Mouse (Mus musculus): ENCODE data around the gene Fbp1. TPM values are rescaled to one million over a fixed set of nuclear protein-coding genes. Genes with fewer than 3 reads are reported as not detected.
A peak's percentile ranks its signal among the peaks of the same experiment; 100 is the strongest.
"Not testable (repeated sequence)": the region's sequence is repeated elsewhere in the genome, so short reads cannot be mapped to it uniquely, and the experiment has no call there.

Gene Fbp1
- polyA plus RNA-seq, 1 experiment from 2014 or later: not detected

DNA sequence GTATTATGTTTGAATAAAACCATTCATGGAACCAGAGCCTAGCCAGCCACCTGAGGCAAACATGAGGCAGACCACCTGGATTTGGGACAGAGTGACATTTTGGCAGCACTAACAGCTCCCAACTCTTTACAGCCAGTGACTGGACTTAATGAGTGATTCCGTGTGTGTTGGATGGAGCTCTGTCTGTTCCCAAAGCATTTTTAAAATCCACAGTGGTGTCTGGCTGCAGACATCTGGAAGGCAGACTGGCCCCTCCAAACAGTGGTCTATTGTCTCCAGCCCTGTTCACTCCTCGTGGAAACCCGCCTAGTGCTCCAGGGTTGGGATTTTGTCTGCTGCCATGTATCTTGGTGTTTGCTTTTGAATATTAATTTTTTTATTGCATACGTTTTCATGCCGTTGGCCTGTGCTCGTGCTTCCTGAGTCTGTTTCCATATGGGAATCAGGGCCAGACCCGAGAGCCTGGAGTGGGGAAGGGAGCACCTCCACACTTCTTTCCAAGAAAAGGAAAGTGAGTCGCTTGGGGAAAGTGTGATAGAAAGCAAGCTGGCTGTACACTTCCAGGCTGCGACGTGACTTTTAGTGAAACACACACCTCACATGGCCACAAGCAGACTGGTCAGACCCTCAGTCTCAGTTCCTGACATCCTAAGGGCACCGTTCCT is 22.3 kb downstream of the Fbp1 start:
- DNase-seq (ENCODE audit: low spot score): no peak
- 75% methylated on average over 11 of the region's 11 CpGs for WGBS
- Histone ChIP-seq H3K27ac (ENCODE audit: low read depth, low read length) (no peak overlapping the region), H3K9me3 (ENCODE audit: control insufficient read depth, low read length) (no peaks in the 10 kb centered on the region), H3K9ac (ENCODE audit: low read length) (no peak overlapping the region), H3K4me3 (ENCODE audit: low read depth, low read length) (no peak overlapping the region), H3K4me2 (ENCODE audit: low read depth, low read length, severe bottlenecking) (no peak overlapping the region), H3K4me1 (replicated peaks; ENCODE audit: control insufficient read depth, insufficient read depth, low read length) (no peaks in the 10 kb centered on the region), H3K36me3 (ENCODE audit: control insufficient read depth, insufficient read depth, low read length) (no peaks in the 10 kb centered on the region), H3K27me3 (ENCODE audit: control insufficient read depth, insufficient read depth, low read length) (no peaks in the 10 kb centered on the region)
- ATAC-seq (replicated peaks; ENCODE audit: low FRiP score): no peak

DNA sequence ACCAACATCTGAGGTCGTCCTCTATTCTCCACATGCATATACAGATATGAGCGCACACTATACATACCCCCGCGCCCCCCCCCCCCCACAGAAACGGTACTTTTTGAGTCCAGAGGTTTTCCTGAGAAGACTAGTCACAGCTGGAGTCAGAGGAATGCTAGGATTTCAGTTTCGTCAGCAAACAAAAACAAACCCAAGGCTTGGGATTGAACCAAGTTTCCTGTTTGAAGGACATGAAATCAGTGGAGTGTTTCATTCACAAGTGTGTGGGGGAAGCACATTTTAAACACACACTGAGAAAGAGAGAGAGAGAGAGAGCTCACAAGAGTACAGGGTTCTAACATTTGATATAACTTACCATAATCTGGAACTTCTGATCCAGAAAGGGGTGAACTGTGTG is 24.3 kb downstream of the Fbp1 start:
- ATAC-seq (replicated peaks; ENCODE audit: low FRiP score): no peak
- Histone ChIP-seq H3K4me2 (ENCODE audit: low read depth, low read length, severe bottlenecking) (no peak overlapping the region), H3K27me3 (ENCODE audit: control insufficient read depth, insufficient read depth, low read length) (no peaks in the 10 kb centered on the region), H3K9ac (ENCODE audit: low read length) (no peak overlapping the region), H3K4me3 (ENCODE audit: low read depth, low read length) (no peak overlapping the region), H3K27ac (ENCODE audit: low read depth, low read length) (no peak overlapping the region), H3K36me3 (ENCODE audit: control insufficient read depth, insufficient read depth, low read length) (no peaks in the 10 kb centered on the region), H3K9me3 (ENCODE audit: control insufficient read depth, low read length) (no peaks in the 10 kb centered on the region), H3K4me1 (replicated peaks; ENCODE audit: control insufficient read depth, insufficient read depth, low read length) (no peaks in the 10 kb centered on the region)
- DNase-seq (ENCODE audit: low spot score): no peak
- WGBS: 80% methylated on average over 6 of the region's 6 CpGs

DNA sequence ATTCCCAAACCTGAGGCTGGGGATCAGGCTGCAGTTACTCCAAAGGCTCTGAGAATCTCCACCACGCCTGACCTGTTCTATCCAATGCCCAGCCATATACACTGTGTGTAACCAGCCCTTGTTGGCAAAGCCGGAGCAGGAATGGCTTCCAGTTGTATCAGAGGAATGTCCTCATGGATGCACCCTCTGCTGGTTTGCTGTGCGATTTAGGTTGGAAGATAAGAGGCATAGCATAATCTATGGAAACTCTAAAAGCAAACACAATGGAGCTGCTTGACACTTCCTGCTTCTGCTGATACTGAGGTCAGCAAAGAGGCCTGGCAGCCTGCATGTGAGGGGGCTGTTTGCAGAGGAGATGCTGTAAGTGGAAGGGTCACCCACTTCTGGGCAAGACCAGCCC is 25.2 kb downstream of the Fbp1 start:
- 86% methylated on average over 3 of the region's 3 CpGs for WGBS
- Histone ChIP-seq H3K9ac (ENCODE audit: low read length) (no peak overlapping the region), H3K9me3 (ENCODE audit: control insufficient read depth, low read length) (no peaks in the 10 kb centered on the region), H3K4me2 (ENCODE audit: low read depth, low read length, severe bottlenecking) (no peak overlapping the region), H3K4me3 (ENCODE audit: low read depth, low read length) (no peak overlapping the region), H3K27me3 (ENCODE audit: control insufficient read depth, insufficient read depth, low read length) (no peaks in the 10 kb centered on the region), H3K27ac (ENCODE audit: low read depth, low read length) (no peak overlapping the region), H3K36me3 (ENCODE audit: control insufficient read depth, insufficient read depth, low read length) (no peaks in the 10 kb centered on the region), H3K4me1 (replicated peaks; ENCODE audit: control insufficient read depth, insufficient read depth, low read length) (no peaks in the 10 kb centered on the region)
- no peak for DNase-seq (ENCODE audit: low spot score)
- ATAC-seq (replicated peaks; ENCODE audit: low FRiP score): no peak

DNA sequence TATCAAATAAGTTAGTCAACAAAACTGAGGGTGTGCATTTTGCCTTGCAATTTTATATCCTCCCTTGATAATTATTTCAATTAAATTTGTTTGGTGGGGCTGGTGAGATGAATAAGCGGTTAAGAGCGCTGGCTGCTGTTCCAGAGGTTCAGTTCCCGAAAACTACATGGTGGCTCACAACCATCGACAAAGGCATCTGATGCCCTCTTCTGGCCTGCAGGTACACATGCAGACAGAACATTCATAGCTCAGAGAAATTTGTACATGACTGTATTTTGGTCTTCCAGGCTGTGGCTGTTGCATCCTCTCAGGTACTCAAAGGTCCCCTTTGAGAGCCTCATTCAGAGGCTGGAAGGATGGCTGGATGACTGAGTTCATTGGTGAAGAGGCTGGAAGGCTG is 28.0 kb downstream of the Fbp1 start:
- Histone ChIP-seq H3K4me3 (ENCODE audit: low read depth, low read length) (no peak overlapping the region), H3K4me2 (ENCODE audit: low read depth, low read length, severe bottlenecking) (no peak overlapping the region), H3K27me3 (ENCODE audit: control insufficient read depth, insufficient read depth, low read length) (no peaks in the 10 kb centered on the region), H3K9me3 (ENCODE audit: control insufficient read depth, low read length) (no peaks in the 10 kb centered on the region), H3K36me3 (ENCODE audit: control insufficient read depth, insufficient read depth, low read length) (no peaks in the 10 kb centered on the region), H3K4me1 (replicated peaks; ENCODE audit: control insufficient read depth, insufficient read depth, low read length) (no peaks in the 10 kb centered on the region), H3K27ac (ENCODE audit: low read depth, low read length) (no peak overlapping the region), H3K9ac (ENCODE audit: low read length) (no peak overlapping the region)
- no peak for DNase-seq (ENCODE audit: low spot score)
- ATAC-seq (replicated peaks; ENCODE audit: low FRiP score): no peak
- WGBS: 93% methylated on average over 4 of the region's 4 CpGs

DNA sequence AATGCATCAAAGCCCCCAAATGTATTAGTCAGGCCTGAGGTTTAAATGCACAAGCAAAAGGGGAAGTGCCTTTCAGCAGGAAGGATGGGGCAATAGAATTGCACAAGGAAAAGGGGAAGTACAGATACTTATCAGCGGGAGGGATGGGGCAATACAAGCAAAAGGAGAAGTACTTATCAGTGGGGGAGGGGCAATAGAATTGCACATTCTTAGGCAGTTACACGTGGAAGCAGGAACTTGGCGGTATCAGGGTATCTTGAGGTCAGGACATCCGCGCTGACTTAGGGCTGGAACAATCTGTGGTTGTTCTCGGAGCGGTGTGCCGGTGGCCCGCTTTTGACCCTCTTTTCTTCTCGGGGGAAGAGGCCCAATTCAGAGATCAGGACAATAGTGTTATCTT is 28.8 kb downstream of the Fbp1 start:
- 90% methylated on average over 10 of the region's 10 CpGs for WGBS
- not testable (repeated sequence) for H3K27me3 ChIP-seq (ENCODE audit: control insufficient read depth, insufficient read depth, low read length); H3K36me3 ChIP-seq (ENCODE audit: control insufficient read depth, insufficient read depth, low read length); ATAC-seq (replicated peaks; ENCODE audit: low FRiP score); H3K27ac ChIP-seq (ENCODE audit: low read depth, low read length); H3K4me3 ChIP-seq (ENCODE audit: low read depth, low read length); H3K9ac ChIP-seq (ENCODE audit: low read length); H3K4me1 ChIP-seq (replicated peaks; ENCODE audit: control insufficient read depth, insufficient read depth, low read length); H3K4me2 ChIP-seq (ENCODE audit: low read depth, low read length, severe bottlenecking); H3K9me3 ChIP-seq (ENCODE audit: control insufficient read depth, low read length); DNase-seq (ENCODE audit: low spot score)

DNA sequence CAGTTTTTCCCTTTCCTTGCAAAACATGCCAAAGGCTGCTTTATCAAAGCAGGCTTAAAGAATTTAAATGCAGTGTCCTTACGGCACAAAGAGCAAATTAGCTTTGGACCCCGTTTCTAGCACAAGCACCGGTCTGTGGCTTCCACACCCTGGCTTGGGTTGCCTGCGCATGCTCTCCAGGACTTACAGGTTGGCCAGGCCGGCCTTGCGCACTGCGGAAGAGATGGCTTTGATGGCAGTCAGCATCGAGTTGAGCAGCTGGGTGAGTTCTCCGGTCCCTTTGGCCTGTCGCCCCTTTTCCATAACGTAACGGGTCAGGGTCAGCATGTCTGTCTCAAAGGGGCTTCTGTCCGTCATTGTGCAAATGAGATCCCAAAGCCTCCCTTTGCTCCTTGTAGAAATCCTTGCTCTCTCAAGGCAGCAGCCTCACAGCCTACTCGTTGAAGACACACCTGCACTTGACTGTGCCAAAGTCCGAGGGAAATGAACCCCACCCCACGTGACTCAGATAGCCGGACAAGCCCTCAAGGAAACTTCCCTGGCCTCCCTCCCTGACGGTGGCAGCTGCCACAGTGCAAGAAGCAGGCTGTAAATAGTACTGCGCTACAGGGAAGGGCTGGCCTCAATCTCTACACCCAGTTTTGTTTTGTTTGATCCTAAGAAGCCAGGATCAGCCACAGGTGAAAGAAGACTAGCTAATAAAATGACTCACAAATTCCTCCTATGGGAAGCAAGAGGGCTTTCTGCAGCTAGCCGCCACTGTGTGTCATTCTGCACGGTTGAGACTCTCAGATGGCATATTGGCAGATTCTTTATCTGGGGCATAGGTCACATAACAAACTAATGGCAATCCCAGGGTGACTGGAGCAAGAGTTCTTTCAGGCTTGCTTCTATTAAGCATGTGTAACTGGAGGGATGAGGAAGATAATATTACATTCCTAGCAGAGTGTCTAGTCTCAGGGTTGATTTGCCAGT is 29.9 kb downstream of the Fbp1 start, which contains the start of gene Fbp2:
Fbp2 (minus strand) TSS at position 482 of the 975 bp plus-strand sequence.
- Histone ChIP-seq H3K9me3 (ENCODE audit: control insufficient read depth, low read length) (no peaks in the 10 kb centered on the region), H3K27me3 (ENCODE audit: control insufficient read depth, insufficient read depth, low read length) (no peaks in the 10 kb centered on the region), H3K9ac (ENCODE audit: low read length) (no peak within 1 kb of the TSS), H3K4me1 (replicated peaks; ENCODE audit: control insufficient read depth, insufficient read depth, low read length) (no peaks in the 10 kb centered on the region), H3K4me3 (ENCODE audit: low read depth, low read length) (no peak within 1 kb of the TSS), H3K27ac (ENCODE audit: low read depth, low read length) (no peak within 1 kb of the TSS), H3K36me3 (ENCODE audit: control insufficient read depth, insufficient read depth, low read length) (no peaks in the 10 kb centered on the region), H3K4me2 (ENCODE audit: low read depth, low read length, severe bottlenecking) (no peak within 1 kb of the TSS)
- no peak for ATAC-seq (replicated peaks; ENCODE audit: low FRiP score)
- WGBS: 76% methylated on average over 21 of the region's 21 CpGs
- no peak for DNase-seq (ENCODE audit: low spot score)

DNA sequence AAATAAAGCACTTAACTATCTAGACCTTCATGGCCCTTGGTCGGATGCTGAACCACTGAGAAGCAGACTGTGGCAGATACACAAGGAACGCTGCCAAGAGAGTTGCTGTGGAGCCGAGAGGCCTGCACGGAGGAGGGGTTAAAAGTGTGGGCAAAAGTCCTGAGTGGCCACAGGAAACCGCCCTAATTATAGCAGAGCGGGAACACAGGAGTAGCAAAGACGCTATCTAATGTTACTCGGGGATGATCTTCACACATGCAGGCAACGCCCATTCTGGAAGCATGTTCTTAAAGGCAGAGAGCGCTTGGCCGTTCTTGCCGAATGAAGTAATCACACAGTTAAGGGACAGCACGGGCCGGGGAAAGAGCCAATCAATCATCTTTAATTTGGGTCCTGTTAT is 31.2 kb downstream of the Fbp1 start:
- Histone ChIP-seq H3K27ac (ENCODE audit: low read depth, low read length) (no peak overlapping the region), H3K27me3 (ENCODE audit: control insufficient read depth, insufficient read depth, low read length) (no peaks in the 10 kb centered on the region), H3K9me3 (ENCODE audit: control insufficient read depth, low read length) (no peaks in the 10 kb centered on the region), H3K4me2 (ENCODE audit: low read depth, low read length, severe bottlenecking) (no peak overlapping the region), H3K4me1 (replicated peaks; ENCODE audit: control insufficient read depth, insufficient read depth, low read length) (no peaks in the 10 kb centered on the region), H3K4me3 (ENCODE audit: low read depth, low read length) (no peak overlapping the region), H3K36me3 (ENCODE audit: control insufficient read depth, insufficient read depth, low read length) (no peaks in the 10 kb centered on the region), H3K9ac (ENCODE audit: low read length) (no peak overlapping the region)
- ATAC-seq (replicated peaks; ENCODE audit: low FRiP score) (no peak), DNase-seq (ENCODE audit: low spot score) (no peak)
- 88% methylated on average over 14 of the region's 14 CpGs for WGBS

DNA sequence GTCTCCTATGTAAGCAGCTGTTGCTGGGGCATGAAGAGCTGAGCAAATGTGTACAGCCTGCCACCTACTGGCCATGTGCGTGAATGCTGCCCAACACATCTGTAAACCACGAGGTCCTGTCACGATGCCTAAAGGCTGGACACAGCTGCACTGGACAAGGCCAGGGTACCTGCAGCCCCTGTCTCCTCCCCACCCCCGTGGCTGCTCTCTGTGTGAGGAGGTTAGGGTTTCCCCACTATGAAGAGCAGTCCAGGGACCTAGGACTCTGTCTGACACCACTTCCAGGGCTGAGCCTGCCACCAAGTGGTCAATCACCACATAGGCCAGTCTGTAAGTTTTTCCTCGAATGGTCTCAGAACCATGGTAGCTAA is 31.8 kb downstream of the Fbp1 start:
- Histone ChIP-seq H3K4me3 (ENCODE audit: low read depth, low read length) (peak overlapping the region; percentile 15), H3K4me1 (replicated peaks; ENCODE audit: control insufficient read depth, insufficient read depth, low read length) (no peaks in the 10 kb centered on the region), H3K36me3 (ENCODE audit: control insufficient read depth, insufficient read depth, low read length) (no peaks in the 10 kb centered on the region), H3K4me2 (ENCODE audit: low read depth, low read length, severe bottlenecking) (peak overlapping the region; percentile 50), H3K27ac (ENCODE audit: low read depth, low read length) (no peak overlapping the region), H3K9ac (ENCODE audit: low read length) (0 out of 2 replicates have a peak overlapping the region, but pooled peaks have one; percentile 31), H3K9me3 (ENCODE audit: control insufficient read depth, low read length) (no peaks in the 10 kb centered on the region), H3K27me3 (ENCODE audit: control insufficient read depth, insufficient read depth, low read length) (no peaks in the 10 kb centered on the region)
- peak; percentile 95 for ATAC-seq (replicated peaks; ENCODE audit: low FRiP score)
- 7% methylated on average over 5 of the region's 5 CpGs for WGBS
- DNase-seq (ENCODE audit: low spot score): peak; percentile 91
